Mouse (Mus musculus) adipocyte (in vitro differentiated cells): ENCODE data around the gene Xylt1.

Experiments
- DNase-seq: peaks from one replicate; pipeline ENCODE4 v3.0.0-alpha.2; 2016; ENCODE audit warnings: low spot score

Gene Xylt1

GRCm38 (mm10) chr7:117700066-117700465 lies 319.3 kb downstream of the Xylt1 start:
- DNase-seq, result no peak

- DNase-seq, result no peak
Measured at GRCm38 (mm10) chr7:117709901-117710607, 329.3 kb downstream of the Xylt1 start.

- no peak for DNase-seq
Measured at GRCm38 (mm10) chr7:117716876-117717408, 336.2 kb downstream of the Xylt1 start.

GRCm38 (mm10) chr7:117720426-117720825 lies 339.6 kb downstream of the Xylt1 start:
- DNase-seq, result no peak
